Mouse (Mus musculus) kidney, postnatal 0 days (tissue): ENCODE measurements at regions not wholly inside any gene's neighbourhood (a gene's known extent, or its start where the extent isn't known, plus 50 kb on each side); places are given as distances from the start of the nearest gene placed in this dataset.

Experiments
- ATAC-seq: fragments of 200-750 bp; cut with Nextera tagmentation; replicated peaks from 2 replicates; pipeline ENCODE4 v1.8.0; 2017; ENCODE audit warnings: low read depth, moderate number of reproducible peaks, moderate TSS enrichment, moderate library complexity; ENCODE audit not compliant: low FRiP score
- DNase-seq: peaks from one replicate; pipeline ENCODE4 v3.0.0-alpha.2; 2016; ENCODE audit warnings: low spot score
- H3K27ac ChIP-seq: fragments of 300-500 bp; sonication (generic); 2 replicates; pipeline ENCODE4 v1.5.1; 2014; ENCODE audit warnings: mild to moderate bottlenecking
- H3K27me3 ChIP-seq: fragments of 300-500 bp; sonication (generic); 2 replicates; pipeline ENCODE4 v1.6.1; 2014; ENCODE audit warnings: low read length, mixed read lengths; ENCODE audit not compliant: insufficient read depth
- H3K36me3 ChIP-seq: fragments of 300-500 bp; sonication (generic); 2 replicates; pipeline ENCODE4 v1.6.1; 2014; ENCODE audit warnings: low read length, mixed read lengths; ENCODE audit not compliant: insufficient read depth
- H3K4me1 ChIP-seq: fragments of 300-500 bp; sonication (generic); replicated peaks from 2 replicates; pipeline ENCODE4 v1.6.1; 2014; ENCODE audit warnings: antibody characterized with exemption, low read length, mixed read lengths; ENCODE audit not compliant: insufficient read depth
- H3K4me2 ChIP-seq: fragments of 300-500 bp; sonication (generic); 2 replicates; pipeline ENCODE4 v1.6.1; 2014; ENCODE audit warnings: mild to moderate bottlenecking, low read length, moderate library complexity, mixed read lengths
- H3K4me3 ChIP-seq: fragments of 300-500 bp; sonication (generic); replicated peaks from 2 replicates; pipeline ENCODE4 v1.5.1; 2014; ENCODE audit warnings: low read depth, low read length
- H3K9ac ChIP-seq: fragments of 300-500 bp; sonication (generic); 2 replicates; pipeline ENCODE4 v1.6.1; 2014; ENCODE audit warnings: low read depth, low read length
- H3K9me3 ChIP-seq: fragments of 300-500 bp; sonication (generic); replicated peaks from 2 replicates; pipeline ENCODE4 v1.6.1; 2016; ENCODE audit warnings: low read length, inconsistent platforms, mixed read lengths
- CTCF ChIP-seq: IDR thresholded peaks from 2 replicates; pipeline ENCODE4 v1.5.1; 2016; ENCODE audit warnings: antibody characterized with exemption, low read depth, mild to moderate bottlenecking, moderate library complexity
- WGBS: fragments of 180-500 bp; shearing (Covaris S2); extraction: QIAGEN DNeasy Blood & Tissue Kit; methylation state at CpG from one replicate; pipeline ENCODE4 v1.1.7; 2014; 5-methylcytosine and 5-hydroxymethylcytosine counted together

- ATAC-seq (peak; percentile 94), DNase-seq (no peak)
- no peak overlapping the region for H3K4me3 ChIP-seq
- H3K9me3 ChIP-seq: no peaks in the 10 kb centered on the region
- 72% methylated on average over 3 of the region's 3 CpGs for WGBS
- no peaks in the 10 kb centered on the region for H3K36me3 ChIP-seq
- no peak overlapping the region for H3K9ac ChIP-seq
- H3K4me1 ChIP-seq: no peaks in the 10 kb centered on the region
- H3K27me3 ChIP-seq: no peaks in the 10 kb centered on the region
- H3K4me2 ChIP-seq: no peak overlapping the region
- H3K27ac ChIP-seq: peak overlapping the region; percentile 52
- TF ChIP-seq CTCF: no peak
Observed at GRCm38 (mm10) chr3:19067141-19067757, 561.2 kb downstream of the 1700064H15Rik start.
